Mouse (Mus musculus): ENCODE measurements at regions not wholly inside any gene's neighbourhood (a gene's known extent, or its start where the extent isn't known, plus 50 kb on each side); places are given as distances from the start of the nearest gene placed in this dataset.

DNA sequence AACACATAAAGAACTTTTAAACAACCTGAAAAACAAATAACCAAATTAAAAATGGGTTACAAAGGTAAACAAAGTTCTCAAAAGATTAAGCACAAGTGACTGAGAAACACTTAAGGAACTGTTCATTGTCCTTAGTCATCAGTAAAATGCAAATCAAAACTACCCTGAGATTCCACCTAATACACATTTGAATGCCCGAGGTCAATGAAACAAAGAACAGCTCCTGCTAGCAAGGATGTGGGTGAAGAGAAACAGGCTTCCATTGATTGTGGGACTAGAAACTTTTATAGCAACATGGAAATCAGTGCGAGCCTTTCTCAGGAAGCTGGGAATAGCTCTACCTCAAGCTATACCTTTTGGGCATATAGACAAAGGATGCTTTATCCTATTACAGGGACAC is 184.7 kb upstream of the Tars start:
- in situ Hi-C loops (cut with MboI; ENCODE audit: unreplicated experiment in 2 of 2): loop anchor here (10.0 to 25.0 kb wide), 4 partner anchors 501 to 1211 kb away; partner anchors contain the start of gene Rxfp3 (in 1 of the 2)

DNA sequence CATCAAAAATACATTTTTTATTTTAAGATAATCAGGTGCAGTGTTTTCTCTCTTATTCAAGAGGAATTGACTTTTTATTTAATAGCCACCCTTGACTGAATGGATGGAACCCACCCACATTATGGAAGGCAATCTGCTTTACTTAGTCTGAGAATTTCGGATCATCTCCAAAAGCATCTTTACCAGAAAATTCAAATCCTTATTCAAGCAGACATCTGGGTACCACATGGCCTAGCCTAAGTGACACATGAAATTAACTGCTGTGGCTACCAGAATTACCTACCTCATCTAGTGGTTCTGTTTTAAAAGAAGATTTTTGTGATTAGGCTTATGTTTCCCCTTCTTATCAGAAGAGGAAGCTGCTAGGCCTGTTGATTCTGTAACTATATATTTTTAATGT is 178.9 kb upstream of the Tars start:
- in situ Hi-C loops (cut with MboI; ENCODE audit: unreplicated experiment in 2 of 2): loop anchor here (25.0 kb wide), 2 partner anchors 541 to 709 kb away; partner anchors contain the start of gene Rxfp3 (in 1 of the 2)

DNA sequence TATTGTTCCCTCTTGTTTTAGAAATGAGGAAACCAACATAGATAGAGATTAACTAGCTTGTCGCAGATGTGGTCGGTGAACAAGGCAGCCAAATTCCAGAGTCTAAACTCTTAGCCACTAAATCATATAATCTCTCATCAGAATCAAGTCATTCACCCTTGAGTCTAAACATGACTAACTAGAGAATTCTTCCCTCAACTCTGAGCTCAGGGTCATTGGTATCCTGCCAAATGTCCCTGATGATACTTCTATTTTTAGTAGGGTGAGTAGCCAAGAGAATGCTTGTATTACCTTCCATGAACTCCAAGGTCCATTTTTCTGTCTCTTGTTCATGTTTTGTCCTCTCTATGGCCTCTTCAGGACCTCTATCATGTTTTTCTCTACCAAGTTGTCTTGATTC is 174.9 kb upstream of the Tars start:
- in situ Hi-C loops (cut with MboI; ENCODE audit: unreplicated experiment in 2 of 2): no loop called here

DNA sequence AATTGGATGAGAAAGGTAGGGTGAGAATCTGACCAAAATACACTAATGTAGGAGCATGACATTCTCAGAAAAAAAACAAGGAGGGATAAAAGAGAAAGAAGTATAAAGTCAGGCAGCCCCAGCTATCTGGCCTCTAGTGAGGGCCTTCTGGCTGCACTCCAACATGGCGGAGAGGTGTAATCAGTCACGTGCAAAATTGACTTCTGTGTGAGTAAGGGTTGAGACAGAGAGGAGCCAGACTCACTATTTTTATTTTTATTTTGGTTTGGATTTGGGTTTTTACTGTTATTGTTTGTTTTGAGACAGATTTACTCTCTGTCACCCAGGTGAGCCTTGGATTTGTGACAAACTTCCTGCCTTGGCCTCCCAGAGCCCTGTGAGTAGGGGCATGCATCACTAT is 174.0 kb upstream of the Tars start:
- in situ Hi-C loops (cut with MboI; ENCODE audit: unreplicated experiment in 2 of 2): no loop called here

DNA sequence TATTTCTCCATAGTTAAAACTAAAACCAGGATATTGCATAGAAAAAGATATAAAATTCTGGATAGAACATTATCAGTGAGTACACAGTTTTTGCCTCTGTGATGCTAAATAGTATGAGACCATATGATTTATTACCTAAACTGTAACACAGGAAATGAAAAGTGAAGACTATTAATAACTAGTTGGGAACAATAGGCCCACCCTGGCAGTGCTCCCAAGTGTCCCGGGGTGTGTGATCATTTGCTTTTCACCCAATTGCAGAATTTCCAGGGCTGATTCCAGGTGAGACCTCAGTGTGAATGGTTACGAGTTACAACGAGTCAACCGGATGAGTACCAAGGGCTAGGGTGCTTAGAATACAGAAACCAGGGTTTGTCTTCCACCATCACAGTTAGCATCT is 172.6 kb upstream of the Tars start:
- in situ Hi-C loops (cut with MboI; ENCODE audit: unreplicated experiment in 2 of 2): no loop called here

DNA sequence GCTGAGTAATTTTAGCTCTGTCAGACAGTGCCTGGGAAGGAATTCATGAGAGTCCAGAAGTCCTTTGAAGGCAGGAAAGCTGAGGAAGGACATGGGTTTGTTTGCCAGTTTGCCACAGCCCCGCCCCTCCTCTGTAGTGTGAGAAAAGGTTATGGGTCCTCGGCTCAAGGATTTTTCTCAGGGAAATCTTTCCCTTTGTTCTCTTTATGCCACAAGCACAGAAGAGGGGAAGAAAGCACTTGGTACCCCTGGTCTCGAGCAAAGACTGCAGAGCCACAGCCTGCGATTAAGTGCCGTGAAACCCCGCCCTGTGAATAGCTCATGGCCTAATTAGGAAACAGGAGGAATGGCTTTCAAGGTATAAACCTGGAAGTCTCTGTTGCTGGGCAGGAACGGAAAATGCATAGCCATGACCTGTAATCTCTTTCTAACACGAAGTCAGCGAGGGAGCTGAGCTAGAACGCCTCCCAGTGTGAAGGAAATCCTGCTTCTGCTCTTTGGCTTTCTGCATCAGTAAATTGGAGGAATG is 166.1 kb upstream of the Tars start:
- in situ Hi-C loops (cut with MboI; ENCODE audit: unreplicated experiment in 2 of 2): no loop called here

DNA sequence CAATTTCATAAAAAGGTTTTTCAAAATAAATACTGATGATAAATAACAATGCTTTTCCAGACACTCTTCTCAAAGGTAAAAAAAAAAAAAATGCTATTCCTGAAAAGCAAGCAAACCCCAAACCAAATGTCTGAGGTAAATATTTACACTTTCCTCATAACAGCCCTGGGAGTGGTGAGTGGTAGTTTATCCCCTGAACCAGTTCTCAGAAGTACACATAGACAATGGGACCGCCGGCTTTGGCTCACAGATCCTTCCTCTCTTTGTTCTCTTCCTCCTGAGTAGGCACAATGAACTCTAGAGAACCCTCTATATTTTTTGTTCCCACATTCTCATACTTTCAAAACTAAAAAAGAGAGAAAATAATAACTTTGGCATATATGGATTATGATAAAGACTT is 153.1 kb upstream of the Tars start:
- in situ Hi-C loops (cut with MboI; ENCODE audit: unreplicated experiment in 2 of 2): no loop called here

DNA sequence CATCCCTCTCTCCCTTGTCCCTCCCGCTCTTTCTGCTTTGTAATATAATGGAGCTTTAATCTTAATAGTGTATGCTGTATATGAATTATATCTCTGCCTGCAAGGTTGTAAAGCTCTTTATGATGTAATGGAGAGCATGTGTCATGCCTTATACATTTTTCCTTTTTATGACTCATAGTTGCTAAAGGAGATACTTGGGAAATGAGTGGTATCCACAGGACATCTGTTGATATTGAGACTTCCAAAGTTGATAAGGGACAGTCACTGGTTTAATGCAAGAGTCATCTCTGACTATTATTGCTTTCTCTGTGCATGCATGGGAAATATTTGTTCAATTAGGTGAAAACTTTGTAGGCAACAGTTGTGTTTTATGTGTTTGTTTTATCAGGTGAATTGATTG is 152.6 kb upstream of the Tars start:
- in situ Hi-C loops (cut with MboI; ENCODE audit: unreplicated experiment in 2 of 2): no loop called here

DNA sequence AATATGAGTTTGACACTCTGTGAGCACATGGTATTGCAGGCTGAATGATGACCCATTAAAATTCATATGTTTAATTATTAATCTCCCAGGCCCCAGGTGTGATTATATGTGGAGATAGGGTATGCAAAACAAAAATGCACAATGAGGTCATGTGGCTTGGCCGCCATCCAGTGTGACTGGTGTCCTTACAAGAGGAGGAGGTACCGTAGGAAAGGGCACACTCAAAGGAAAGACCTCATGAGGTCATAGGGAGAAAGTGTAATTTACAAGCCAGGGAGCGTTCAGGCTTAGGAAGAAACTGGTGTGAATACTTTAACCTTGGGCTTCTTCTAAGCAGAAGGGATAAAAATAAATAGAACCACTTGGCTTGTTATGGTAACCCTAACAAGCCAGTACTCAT is 140.0 kb upstream of the Tars start:
- in situ Hi-C loops (cut with MboI; ENCODE audit: unreplicated experiment in 2 of 2): loop anchor here in 1 of 2 experiments (25.0 kb wide), 1 partner anchor 573 kb away; the partner anchor contains the start of gene Zfr

DNA sequence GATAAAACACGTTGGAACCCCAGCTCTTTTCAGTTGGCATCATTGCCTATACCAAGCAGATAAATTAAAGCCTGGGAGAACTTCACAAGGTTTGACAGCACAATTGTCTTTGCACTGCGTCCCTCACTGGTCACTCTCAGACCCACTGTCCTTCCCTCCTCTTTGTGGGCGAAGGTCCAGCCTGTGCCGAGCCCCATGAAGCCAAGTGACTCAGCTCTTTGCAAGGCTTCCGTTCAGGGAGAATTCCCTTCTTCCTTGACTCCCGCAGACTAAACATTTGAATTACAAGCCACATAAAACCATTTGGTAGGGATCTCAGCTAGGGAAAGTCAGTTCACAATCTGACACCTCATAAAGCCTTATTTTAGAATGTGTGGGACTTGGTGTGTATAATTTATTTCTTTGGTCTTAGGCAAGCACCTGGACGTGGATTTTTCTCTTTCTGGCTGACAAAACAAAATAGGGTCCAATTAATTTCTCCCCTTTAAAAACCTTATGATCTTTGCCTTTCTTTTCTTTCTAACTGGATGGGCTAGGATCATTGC is 136.7 kb upstream of the Tars start:
- in situ Hi-C loops (cut with MboI; ENCODE audit: unreplicated experiment in 2 of 2): loop anchor here in 1 of 2 experiments (25.0 kb wide), 1 partner anchor 576 kb away; the partner anchor contains the start of gene Zfr

DNA sequence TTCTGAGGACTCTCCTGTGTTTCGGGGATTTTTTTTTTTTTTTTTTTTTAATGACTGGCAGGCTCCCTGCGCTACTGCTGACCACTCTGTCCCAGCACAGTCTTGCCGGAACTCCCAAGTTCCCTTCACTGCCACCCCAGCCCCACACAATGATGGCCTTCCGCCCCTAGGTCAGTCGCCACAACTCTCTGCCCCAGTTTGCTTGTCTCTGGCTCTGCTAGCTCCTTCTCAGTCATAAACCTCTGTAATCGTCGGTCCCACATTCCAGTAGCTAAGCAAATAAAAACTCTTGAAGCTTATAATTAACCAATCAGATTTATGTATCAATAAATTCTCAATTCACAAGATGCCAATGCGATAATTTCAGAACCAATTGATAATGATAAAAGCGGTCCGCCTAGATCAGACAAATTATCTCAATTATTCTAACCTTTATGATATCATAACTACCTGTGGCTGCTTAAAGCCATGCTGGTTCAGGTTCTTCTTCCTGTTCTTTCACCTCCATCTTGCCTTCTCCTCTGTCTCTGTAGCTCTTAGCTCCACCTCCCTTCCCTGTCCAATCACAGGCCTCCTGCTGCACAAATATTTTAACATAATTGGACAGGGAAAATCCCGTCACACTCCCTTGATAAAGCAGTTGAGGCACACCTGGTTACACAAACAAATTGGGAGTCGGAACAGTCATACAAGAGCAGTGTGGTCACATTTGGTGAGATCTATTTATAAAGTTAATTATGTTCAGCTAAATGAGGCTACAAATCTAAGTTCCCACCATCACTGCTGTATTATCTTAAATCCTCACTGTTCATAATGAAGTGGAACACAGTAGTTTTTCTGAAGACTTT is 135.2 kb upstream of the Tars start:
- in situ Hi-C loops (cut with MboI; ENCODE audit: unreplicated experiment in 2 of 2): loop anchor here in 1 of 2 experiments (5.0 to 25.0 kb wide), 2 partner anchors 433 to 578 kb away; partner anchors contain the start of gene Zfr

DNA sequence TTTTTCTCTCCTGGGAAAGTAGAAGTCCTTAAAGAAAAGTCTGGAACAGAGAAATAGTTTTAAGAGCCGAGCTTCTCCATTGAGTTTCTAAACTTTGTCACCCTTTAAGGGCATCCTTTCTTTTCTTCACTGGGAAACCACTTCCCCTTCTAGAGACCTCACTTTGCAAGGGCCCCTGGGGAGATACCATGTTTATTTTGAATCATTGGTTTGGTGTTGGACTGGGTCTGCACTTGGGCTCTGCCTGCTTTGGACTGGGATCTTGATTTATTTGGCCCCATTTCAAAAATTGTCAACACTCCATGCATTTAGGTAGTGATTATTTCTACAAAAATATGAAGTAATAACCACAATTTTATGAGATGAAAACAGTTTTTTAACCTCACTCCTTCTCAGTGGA is 134.2 kb upstream of the Tars start:
- in situ Hi-C loops (cut with MboI; ENCODE audit: unreplicated experiment in 2 of 2): loop anchor here in 1 of 2 experiments (5.0 to 25.0 kb wide), 2 partner anchors 434 to 579 kb away; partner anchors contain the start of gene Zfr

DNA sequence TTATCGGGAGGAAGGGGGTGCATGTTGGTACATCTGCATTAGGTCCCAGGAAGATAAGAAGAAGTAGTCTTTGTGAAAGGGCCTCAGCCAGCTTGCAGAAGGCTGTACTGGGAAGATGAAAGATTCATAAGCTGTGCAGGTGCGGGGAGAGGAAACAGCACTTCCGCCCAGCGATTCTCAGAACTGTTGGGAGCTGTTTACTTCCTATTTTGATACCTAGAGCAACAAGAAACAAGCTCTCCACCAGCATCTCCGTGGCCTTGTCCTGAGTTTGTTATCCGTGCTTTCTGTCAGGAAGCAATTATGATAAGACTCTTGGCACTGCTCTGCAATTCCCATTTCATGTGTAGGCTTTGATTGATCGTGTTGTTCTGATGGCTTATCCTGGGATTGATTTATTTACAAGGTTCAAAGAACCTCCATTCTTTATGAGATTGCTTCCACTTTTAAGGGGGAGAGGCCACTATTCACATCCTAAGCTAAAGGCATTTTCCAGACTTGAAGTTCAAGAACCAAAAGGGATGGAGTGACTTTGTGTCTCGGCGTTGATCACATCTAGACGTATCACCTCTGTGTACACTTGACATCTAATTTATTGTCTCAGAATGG is 133.6 kb upstream of the Tars start:
- in situ Hi-C loops (cut with MboI; ENCODE audit: unreplicated experiment in 2 of 2): loop anchor here in 1 of 2 experiments (5.0 to 25.0 kb wide), 2 partner anchors 434 to 579 kb away; partner anchors contain the start of gene Zfr

DNA sequence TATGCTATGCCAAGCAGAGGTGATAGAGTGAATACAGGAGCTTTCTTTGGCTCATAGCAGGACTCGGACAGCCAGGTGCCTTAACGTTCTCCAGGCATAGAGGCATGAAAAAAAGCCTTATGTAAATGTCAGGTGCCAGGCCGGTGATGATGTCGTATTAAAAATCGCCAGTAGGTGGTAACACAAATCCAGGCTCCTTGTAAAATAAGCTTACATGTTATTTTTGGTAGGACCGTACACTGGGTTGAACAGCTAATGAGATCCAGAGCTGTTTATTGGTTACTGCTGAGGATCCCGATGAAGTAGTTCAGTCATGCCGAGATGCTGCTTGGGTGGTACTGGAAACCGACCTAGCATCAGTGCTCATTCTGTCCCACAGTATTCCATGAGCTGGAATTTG is 133.1 kb upstream of the Tars start:
- in situ Hi-C loops (cut with MboI; ENCODE audit: unreplicated experiment in 2 of 2): loop anchor here in 1 of 2 experiments (5.0 to 25.0 kb wide), 2 partner anchors 435 to 580 kb away; partner anchors contain the start of gene Zfr

DNA sequence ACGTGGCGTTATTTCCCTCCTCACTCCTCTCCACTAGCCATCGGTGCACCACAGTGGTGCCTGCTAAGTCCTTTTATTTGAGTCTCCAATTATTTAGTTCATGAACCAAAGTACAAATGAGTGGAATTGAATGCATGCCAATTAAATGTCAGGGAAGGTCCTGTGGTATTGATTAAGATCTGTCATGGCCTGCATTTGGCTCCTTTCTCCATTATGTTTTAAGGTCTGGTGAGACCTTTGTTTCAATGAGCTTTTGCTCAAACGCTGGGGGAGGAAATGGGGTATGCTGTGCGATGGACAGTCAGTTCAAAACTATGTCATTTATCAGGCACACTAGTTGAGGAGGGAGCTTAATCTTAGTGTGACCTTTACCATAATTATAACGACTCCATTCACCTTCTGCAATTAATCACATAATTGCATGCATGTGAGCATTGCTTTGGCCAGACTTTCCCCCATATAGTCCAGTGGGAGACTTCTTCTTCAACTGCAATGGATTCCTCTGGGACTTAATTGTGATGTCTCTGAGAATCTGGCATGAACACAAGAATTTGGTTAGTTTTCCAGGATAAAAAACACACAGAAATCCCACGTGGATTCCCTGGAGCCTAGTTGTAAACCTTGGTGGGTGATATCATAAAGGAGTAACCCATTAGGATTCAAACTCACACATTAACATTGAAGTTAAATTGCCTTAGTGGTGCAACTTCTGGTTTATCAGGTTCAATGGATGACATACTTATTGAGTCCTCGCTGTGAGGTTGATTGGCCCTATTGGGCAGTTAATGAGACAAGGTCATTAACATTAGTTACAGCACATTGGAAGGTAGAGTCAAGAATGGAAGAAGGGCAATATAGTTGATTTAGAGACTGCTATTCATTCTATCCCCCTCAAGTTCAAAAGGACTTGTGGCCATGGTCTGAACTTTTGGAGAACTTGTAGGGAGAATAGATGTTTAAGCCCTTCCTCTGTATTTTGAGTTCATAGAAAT is 130.7 kb upstream of the Tars start:
- in situ Hi-C loops (cut with MboI; ENCODE audit: unreplicated experiment in 2 of 2): loop anchor here in 1 of 2 experiments (5.0 to 25.0 kb wide), 2 partner anchors 437 to 582 kb away; partner anchors contain the start of gene Zfr

DNA sequence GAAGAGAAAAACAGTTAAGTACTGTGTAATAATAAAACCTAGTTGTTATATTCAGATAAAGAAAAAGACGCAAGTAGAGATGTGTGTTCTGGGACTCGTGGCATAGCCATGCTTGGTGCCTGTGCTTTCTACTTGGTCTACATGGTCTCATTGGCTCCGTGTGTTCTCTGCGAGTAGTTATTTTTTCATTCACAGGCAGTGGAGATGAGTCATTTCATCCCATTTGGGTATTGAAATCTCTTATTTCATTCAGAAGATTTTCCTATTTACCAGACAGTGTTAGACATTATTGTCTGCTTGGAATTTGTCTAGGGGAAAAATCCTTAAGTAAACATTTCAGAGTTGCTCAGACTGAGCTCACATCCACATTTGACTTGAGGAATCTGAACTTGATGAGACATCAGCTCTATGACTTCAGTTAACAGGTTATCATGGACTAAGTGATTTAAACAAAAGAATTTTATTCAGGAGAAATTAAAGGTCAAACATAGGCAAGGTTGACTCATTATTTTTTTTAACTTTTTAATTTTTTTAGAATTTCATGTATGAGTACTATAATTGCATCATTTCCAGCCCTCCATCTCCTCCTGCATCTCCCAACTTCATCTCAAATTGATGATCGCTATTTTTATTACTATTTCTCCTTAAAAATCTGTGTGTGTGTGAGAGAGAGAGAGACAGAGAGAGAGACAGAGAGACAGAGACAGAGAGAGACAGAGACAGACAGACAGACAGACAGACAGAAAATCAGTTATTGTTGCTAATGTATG is 125.1 kb upstream of the Tars start:
- in situ Hi-C loops (cut with MboI; ENCODE audit: unreplicated experiment in 2 of 2): loop anchor here in 1 of 2 experiments (25.0 kb wide), 1 partner anchor 588 kb away; the partner anchor contains the start of gene Zfr

DNA sequence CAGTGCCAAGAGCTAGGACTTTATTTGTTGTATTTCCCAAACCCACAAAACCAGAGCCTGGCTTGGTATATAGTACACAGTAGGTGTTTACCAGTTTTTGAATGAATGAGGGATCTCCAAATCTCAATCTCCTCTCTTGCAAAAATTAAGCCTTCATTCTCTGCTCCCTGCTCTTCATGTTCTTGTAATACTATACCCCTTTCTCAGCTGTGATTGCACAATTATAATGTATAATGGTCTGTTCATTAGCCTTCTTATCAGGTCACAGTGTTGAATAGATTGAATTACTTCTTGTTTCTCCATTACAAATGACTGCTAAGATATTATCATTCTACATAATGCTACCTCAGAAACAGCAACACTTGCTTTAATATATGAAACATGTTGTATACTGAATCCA is 119.1 kb upstream of the Tars start:
- in situ Hi-C loops (cut with MboI; ENCODE audit: unreplicated experiment in 2 of 2): no loop called here

DNA sequence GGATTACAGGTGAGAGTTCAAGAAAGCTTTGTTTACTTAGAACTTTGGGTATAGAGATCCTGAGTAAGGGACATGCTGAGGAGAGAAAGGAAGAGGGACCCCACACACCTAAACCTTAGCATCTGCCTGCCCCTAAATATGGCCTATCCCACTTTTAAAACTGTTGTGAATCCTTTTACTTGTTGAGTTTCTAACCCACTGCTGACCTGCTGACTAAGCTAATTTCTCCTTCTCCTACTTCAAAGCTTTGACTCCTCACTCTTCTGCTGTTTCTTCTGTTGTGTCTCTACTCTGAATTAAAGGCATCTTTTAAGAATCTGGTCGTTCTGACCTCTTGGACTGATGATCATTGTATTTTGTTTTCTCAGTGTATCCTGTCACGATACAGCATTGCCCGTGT is 118.4 kb upstream of the Tars start:
- in situ Hi-C loops (cut with MboI; ENCODE audit: unreplicated experiment in 2 of 2): no loop called here

Measured in v-Abl transformed pro-B cells (cell line).